Mouse (Mus musculus) inflammation-experienced regulatory T-cells (primary cell): ENCODE data around the gene Olfr1177-ps. TPM values are rescaled to one million over a fixed set of nuclear protein-coding genes. Genes with fewer than 3 reads are reported as not detected.

Experiments
- polyA plus RNA-seq, 2 experiments: library from polyadenylated mRNA; unstranded; fragments of 100-300 nt; shearing (Covaris generic); gene quantifications; one replicate each; pipeline ENCODE4 v1.2.1; 2017

Olfr1177-ps gene
- not detected for polyA plus RNA-seq

GRCm38 (mm10) chr2:88346392-88346791 is at the start of gene Olfr1177-ps:
Gene Olfr1177-ps (minus strand): TSS chr2:88346492.

DNA sequence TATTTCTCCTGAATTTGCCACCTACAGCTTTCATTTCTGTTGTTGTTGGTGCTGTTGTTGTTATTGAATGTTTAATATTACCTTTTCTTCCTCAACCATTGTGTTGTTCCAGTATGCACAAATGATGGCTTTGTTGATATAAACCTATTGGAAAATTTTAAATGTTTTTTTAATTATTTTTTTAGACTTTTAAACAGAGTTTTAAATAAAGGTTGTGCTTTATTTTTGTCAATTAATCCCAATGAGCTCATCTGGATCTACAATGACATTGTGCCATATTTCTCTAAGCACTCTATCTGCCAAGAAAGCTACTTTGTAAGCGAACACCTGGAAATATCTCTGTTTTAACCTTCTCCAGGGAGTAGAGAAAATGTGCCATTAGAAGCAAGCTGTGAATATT is 40.5 kb upstream of the Olfr1177-ps start, which contains the start of gene Olfr1178:
Gene Olfr1178, plus strand, starts transcription at position 301 of the 400 bp plus-strand sequence.

DNA sequence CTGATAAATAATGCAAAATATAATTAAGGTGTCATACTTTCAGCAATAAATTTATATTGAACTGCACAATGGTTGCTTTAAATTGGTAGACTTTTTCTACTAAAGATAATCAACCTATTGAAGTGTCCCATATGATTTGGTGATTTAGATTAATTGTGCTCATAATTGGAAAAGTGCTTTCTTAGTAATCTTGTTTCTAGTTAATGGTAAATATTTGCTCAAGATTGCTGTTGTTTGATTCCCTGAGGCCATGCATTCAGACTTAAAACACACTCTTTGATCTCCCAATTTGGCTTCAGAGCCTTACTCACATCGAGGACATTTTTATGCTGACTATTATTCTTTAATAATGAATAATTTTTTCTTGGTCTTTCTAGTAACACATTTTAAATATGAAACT is 9.9 kb downstream of the Olfr1177-ps start, which contains the start of gene Olfr1176:
Gene Olfr1176, plus strand, starts transcription at position 301 of the 400 bp plus-strand sequence.

GRCm38 (mm10) chr2:88327115-88327514 is 19.2 kb downstream of the Olfr1177-ps start, which contains the start of gene Olfr1175-ps:
Gene Olfr1175-ps (minus strand): TSS chr2:88327215.

DNA sequence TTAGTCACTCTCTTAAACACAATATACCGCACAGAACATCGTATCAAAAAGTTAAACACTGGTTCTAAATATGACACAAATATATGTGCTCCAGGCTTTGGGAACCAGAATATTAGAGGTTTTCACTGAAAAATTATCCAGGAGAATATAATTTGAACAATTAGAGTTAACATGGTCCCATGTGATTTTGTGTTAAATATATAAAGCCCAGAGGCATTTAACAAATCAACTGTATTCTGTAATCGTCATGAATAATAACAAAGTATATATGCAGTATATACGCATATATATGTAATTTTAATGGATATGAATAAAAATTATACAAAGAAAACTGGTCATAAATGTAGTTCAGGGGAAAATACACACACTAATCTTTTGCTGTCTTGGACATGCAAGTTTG is 31.3 kb downstream of the Olfr1177-ps start, which contains the start of gene Olfr1174-ps:
Gene Olfr1174-ps, minus strand, starts transcription at position 101 of the 400 bp plus-strand sequence.

Other genes with a start within 250 kb of the Olfr1177-ps start
- gene Olfr1166, start 218.2 kb downstream of the Olfr1177-ps start, polyA plus RNA-seq, result not detected
- not detected for gene Olfr1167, start 191.3 kb downstream of the Olfr1177-ps start, polyA plus RNA-seq
- gene Olfr1168, start 164.6 kb downstream of the Olfr1177-ps start, polyA plus RNA-seq, result not detected
- not detected for gene Olfr1170, start 118.2 kb downstream of the Olfr1177-ps start, polyA plus RNA-seq
- under 1 TPM in 1 of 2 experiments, not detected in 1; 0.15 TPM for gene Olfr1173, start 66.6 kb downstream of the Olfr1177-ps start, polyA plus RNA-seq
- not detected for gene Olfr1174-ps, start 31.4 kb downstream of the Olfr1177-ps start, polyA plus RNA-seq
- gene Olfr1175-ps, start 19.3 kb downstream of the Olfr1177-ps start, polyA plus RNA-seq, result under 1 TPM in 1 of 2 experiments, not detected in 1; 0.14 TPM
- gene Olfr1176, start 9.8 kb downstream of the Olfr1177-ps start, polyA plus RNA-seq, result under 1 TPM in 1 of 2 experiments, not detected in 1; 0.19 TPM
- gene Olfr1178, start 40.6 kb upstream of the Olfr1177-ps start, polyA plus RNA-seq, result under 1 TPM; 0.02 to 0.28 TPM
- not detected for gene Olfr1179, start 60.0 kb upstream of the Olfr1177-ps start, polyA plus RNA-seq
- gene Olfr1180, start 72.7 kb upstream of the Olfr1177-ps start, polyA plus RNA-seq, result not detected
- under 1 TPM in 1 of 2 experiments, not detected in 1; 0.16 TPM for gene Olfr1181, start 79.7 kb upstream of the Olfr1177-ps start, polyA plus RNA-seq
- under 1 TPM in 1 of 2 experiments, not detected in 1; 0.08 TPM for gene Gm13757, start 102.6 kb upstream of the Olfr1177-ps start, polyA plus RNA-seq
- under 1 TPM in 1 of 2 experiments, not detected in 1; 0.35 TPM for gene Olfr1183, start 108.4 kb upstream of the Olfr1177-ps start, polyA plus RNA-seq
- gene Olfr1184, start 137.1 kb upstream of the Olfr1177-ps start, polyA plus RNA-seq, result under 1 TPM in 1 of 2 experiments, not detected in 1; 0.64 TPM
- under 1 TPM in 1 of 2 experiments, not detected in 1; 0.13 TPM for gene Olfr1185-ps1, start 146.8 kb upstream of the Olfr1177-ps start, polyA plus RNA-seq
- gene Olfr1186, start 172.1 kb upstream of the Olfr1177-ps start, polyA plus RNA-seq, result under 1 TPM in 1 of 2 experiments, not detected in 1; 0.12 TPM
- gene Olfr1188, start 210.4 kb upstream of the Olfr1177-ps start, polyA plus RNA-seq, result under 1 TPM in 1 of 2 experiments, not detected in 1; 0.17 TPM
- gene Olfr1189, start 240.0 kb upstream of the Olfr1177-ps start, polyA plus RNA-seq, result not detected